Mouse (Mus musculus) MEL (cell line): ENCODE results near the gene Lcn9. TPM values are rescaled to one million over a fixed set of nuclear protein-coding genes. Genes with fewer than 3 reads are reported as not detected.

Experiments
- DNase-seq: peaks from one replicate; pipeline ENCODE4 v3.0.0; 2011; ENCODE audit warnings: low read depth, low spot score
- H3K27ac ChIP-seq: 2 replicates; pipeline ENCODE4 v1.5.1; 2012; ENCODE audit warnings: low read depth, mild to moderate bottlenecking, control low read depth, low read length, moderate library complexity; ENCODE audit not compliant: control insufficient read depth
- H3K27me3 ChIP-seq, 2 experiments: fragments of 150-350 bp in 1 of 2; sonication (generic) in 1 of 2; 2 replicates each; pipeline ENCODE4 v1.6.1; 2012; ENCODE audit warnings: low read length in 2 of 2, mild to moderate bottlenecking in 2 of 2, improper control_type of control experiment in 1 of 2, moderate library complexity in 1 of 2; ENCODE audit not compliant: insufficient read depth in 2 of 2, control insufficient read depth in 1 of 2
- H3K36me3 ChIP-seq, 2 experiments: 2 replicates each; pipeline ENCODE4 v1.6.1; 2012 to 2014; ENCODE audit warnings: low read length in 2 of 2, improper control_type of control experiment in 1 of 2, inconsistent platforms in 1 of 2, mild to moderate bottlenecking in 1 of 2; ENCODE audit not compliant: insufficient read depth in 2 of 2, control insufficient read depth in 1 of 2
- H3K4me1 ChIP-seq, 2 experiments: fragments of 150-350 bp in 1 of 2; sonication (generic) in 1 of 2; 2 replicates each; pipeline ENCODE4 v1.6.1; 2012; ENCODE audit warnings: low read length in 2 of 2, improper control_type of control experiment in 1 of 2, mild to moderate bottlenecking in 1 of 2; ENCODE audit not compliant: insufficient read depth in 2 of 2, control insufficient read depth in 1 of 2
- H3K4me3 ChIP-seq, 2 experiments: fragments of 150-350 bp in 1 of 2; sonication (generic) in 1 of 2; 2 replicates each; pipeline ENCODE4 v1.5.1; 2012; ENCODE audit warnings: low read depth in 2 of 2, low read length in 2 of 2, mild to moderate bottlenecking in 2 of 2, moderate library complexity in 2 of 2, control low read depth in 1 of 2, improper control_type of control experiment in 1 of 2; ENCODE audit not compliant: control insufficient read depth in 1 of 2, insufficient read depth in 1 of 2
- H3K79me2 ChIP-seq: 2 replicates; pipeline ENCODE4 v1.6.1; 2012; ENCODE audit warnings: mild to moderate bottlenecking, low read length, moderate library complexity; ENCODE audit not compliant: control insufficient read depth, poor library complexity, insufficient read depth
- H3K9ac ChIP-seq: 2 replicates; pipeline ENCODE4 v1.6.1; 2012; ENCODE audit warnings: low read depth, mild to moderate bottlenecking, control low read depth, low read length, moderate library complexity; ENCODE audit not compliant: control insufficient read depth, poor library complexity, severe bottlenecking
- H3K9me3 ChIP-seq: fragments of 150-350 bp; sonication (generic); replicated peaks from 2 replicates; pipeline ENCODE4 v1.6.1; 2012; ENCODE audit warnings: mild to moderate bottlenecking, low read length, improper control_type of control experiment, moderate library complexity; ENCODE audit not compliant: insufficient read depth
- BHLHE40 ChIP-seq: IDR thresholded peaks from 2 replicates; pipeline ENCODE4 v1.6.1; 2012; ENCODE audit warnings: low read depth, mild to moderate bottlenecking, inconsistent platforms, low read length, improper control_type of control experiment, borderline replicate concordance
- CTCF ChIP-seq, 3 experiments: IDR thresholded peaks in 2 of 3; conservative IDR thresholded peaks in 1 of 3; 2 replicates each; pipeline ENCODE4 v1.5.1; 2011 to 2012; ENCODE audit warnings: low read length in 3 of 3, low read depth in 2 of 3, mild to moderate bottlenecking in 2 of 3, improper control_type of control experiment in 1 of 3, inconsistent platforms in 1 of 3, mixed read lengths in 1 of 3, moderate library complexity in 1 of 3; ENCODE audit not compliant: control insufficient read depth in 1 of 3, insufficient read depth in 1 of 3, poor library complexity in 1 of 3, severe bottlenecking in 1 of 3
- ELF1 ChIP-seq: IDR thresholded peaks from 2 replicates; pipeline ENCODE4 v1.6.1; 2014; ENCODE audit warnings: low read depth, mild to moderate bottlenecking, inconsistent platforms, low read length, improper control_type of control experiment, moderate library complexity
- GATA1 ChIP-seq: IDR thresholded peaks from 2 replicates; pipeline ENCODE4 v1.6.1; 2011; ENCODE audit warnings: low read depth, low read length, improper control_type of control experiment
- HCFC1 ChIP-seq: IDR thresholded peaks from 2 replicates; pipeline ENCODE4 v1.6.1; 2012; ENCODE audit warnings: low read depth, mild to moderate bottlenecking, inconsistent platforms, low read length, improper control_type of control experiment, moderate library complexity
- JUND ChIP-seq: IDR thresholded peaks from 2 replicates; pipeline ENCODE4 v1.6.1; 2011; ENCODE audit warnings: low read depth, mild to moderate bottlenecking, improper control_type of control experiment, low read length
- MAFK ChIP-seq: IDR thresholded peaks from 2 replicates; pipeline ENCODE4 v1.6.1; 2011; ENCODE audit warnings: low read depth, mild to moderate bottlenecking, low read length, improper control_type of control experiment, borderline replicate concordance
- MAZ ChIP-seq: IDR thresholded peaks from 2 replicates; pipeline ENCODE4 v1.6.1; 2012; ENCODE audit warnings: low read depth, mild to moderate bottlenecking, inconsistent platforms, low read length, improper control_type of control experiment
- MXI1 ChIP-seq: IDR thresholded peaks from 2 replicates; pipeline ENCODE4 v1.6.1; 2011; ENCODE audit warnings: mild to moderate bottlenecking, low read depth, low read length, improper control_type of control experiment
- NELFE ChIP-seq: IDR thresholded peaks from 2 replicates; pipeline ENCODE4 v1.6.1; 2011; ENCODE audit warnings: low read depth, low read length, improper control_type of control experiment
- POLR2AphosphoS2 ChIP-seq: IDR thresholded peaks from 2 replicates; pipeline ENCODE4 v1.6.1; 2011; ENCODE audit warnings: low read length, improper control_type of control experiment
- RAD21 ChIP-seq: IDR thresholded peaks from 2 replicates; pipeline ENCODE4 v1.6.1; 2011; ENCODE audit warnings: mild to moderate bottlenecking, low read depth, low read length, improper control_type of control experiment
- SIN3A ChIP-seq: IDR thresholded peaks from 2 replicates; pipeline ENCODE4 v1.6.1; 2012; ENCODE audit warnings: low read length, improper control_type of control experiment, inconsistent platforms
- TAL1 ChIP-seq: IDR thresholded peaks from 2 replicates; pipeline ENCODE4 v1.6.1; 2012; ENCODE audit warnings: mild to moderate bottlenecking, inconsistent platforms, low read length, moderate library complexity, mixed read lengths
- TBP ChIP-seq: IDR thresholded peaks from 2 replicates; pipeline ENCODE4 v1.8.0; 2011; ENCODE audit warnings: low read depth, low read length, improper control_type of control experiment
- TCF12 ChIP-seq: IDR thresholded peaks from 2 replicates; pipeline ENCODE4 v1.6.1; 2014; ENCODE audit warnings: low read depth, mild to moderate bottlenecking, inconsistent platforms, low read length, improper control_type of control experiment, moderate library complexity
- UBTF ChIP-seq: IDR thresholded peaks from 2 replicates; pipeline ENCODE4 v1.6.1; 2012; ENCODE audit warnings: low read depth, mild to moderate bottlenecking, inconsistent platforms, low read length, improper control_type of control experiment, moderate library complexity, borderline replicate concordance; ENCODE audit not compliant: insufficient read depth
- USF2 ChIP-seq, 2 experiments: IDR thresholded peaks; 2 replicates each; pipeline ENCODE4 v1.6.1; 2011 to 2012; ENCODE audit warnings: improper control_type of control experiment in 2 of 2, low read length in 2 of 2, borderline replicate concordance in 1 of 2, inconsistent platforms in 1 of 2, low read depth in 1 of 2, mild to moderate bottlenecking in 1 of 2; ENCODE audit not compliant: insufficient read depth in 1 of 2
- ZKSCAN1 ChIP-seq: IDR thresholded peaks from 2 replicates; pipeline ENCODE4 v1.6.1; 2012; ENCODE audit warnings: low read depth, mild to moderate bottlenecking, inconsistent platforms, low read length, improper control_type of control experiment, moderate library complexity
- ZMIZ1 ChIP-seq: IDR thresholded peaks from 2 replicates; pipeline ENCODE4 v1.6.1; 2012; ENCODE audit warnings: low read depth, mild to moderate bottlenecking, inconsistent platforms, low read length, improper control_type of control experiment, moderate library complexity
- ZNF384 ChIP-seq: IDR thresholded peaks from 2 replicates; pipeline ENCODE4 v1.6.1; 2012; ENCODE audit warnings: low read depth, mild to moderate bottlenecking, inconsistent platforms, low read length, improper control_type of control experiment
- polyA plus RNA-seq, 2 experiments: library from polyadenylated mRNA; stranded (reverse) in 1 of 2; unstranded in 1 of 2; fragments of >175 nt in 1 of 2; fragments of >200 nt in 1 of 2; gene quantifications; 2 replicates each; pipeline versions ENCODE4 v1.2.1 to v1.2.4; 2012; ENCODE audit warnings: low replicate concordance in 2 of 2, low read depth in 1 of 2; ENCODE audit not compliant: insufficient read length in 2 of 2, insufficient read depth in 1 of 2, missing spikeins in 1 of 2
- total RNA-seq: library from RNA; depleted of rRNA; stranded (reverse); fragments of 300-350 nt; gene quantifications from 2 replicates; pipeline ENCODE4 v1.2.3, GENCODE M21; 2012

Lcn9 gene
- total and polyA plus RNA-seq, 3 experiments = not detected

DNA sequence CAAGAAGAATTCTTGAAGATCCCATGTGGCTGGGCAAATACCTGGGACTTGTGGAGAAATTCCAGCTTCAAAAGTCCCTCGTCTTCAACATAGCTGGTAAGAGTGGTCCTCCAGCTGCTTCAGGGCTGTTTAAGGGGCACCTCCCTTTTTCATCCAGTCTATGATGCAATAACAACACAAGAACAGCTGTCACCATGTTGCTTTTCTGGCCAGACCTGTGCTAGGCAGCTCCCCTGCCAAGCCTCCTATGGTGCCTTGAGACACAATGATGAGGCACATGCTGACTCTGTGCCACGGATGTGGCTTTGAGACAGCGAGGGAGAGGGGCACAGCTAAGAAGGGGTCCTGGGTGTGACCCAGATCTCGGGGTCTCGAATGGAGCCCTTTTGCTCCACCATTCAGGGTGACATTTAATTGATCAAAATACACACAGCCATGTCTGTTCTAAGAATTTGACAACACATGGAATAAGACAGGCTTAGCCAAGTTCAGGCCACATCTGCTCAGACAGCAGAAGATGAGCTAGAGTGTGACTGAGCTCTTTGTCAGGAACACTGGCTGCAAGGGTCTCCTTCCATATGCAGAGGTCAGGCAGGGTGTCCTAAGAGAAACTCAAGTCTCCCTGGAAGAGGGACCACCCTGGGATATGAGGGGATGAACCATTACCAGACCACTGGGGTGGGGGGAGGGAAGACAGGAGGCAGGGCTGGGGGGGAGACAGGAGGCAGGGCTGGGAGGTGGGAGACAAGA, 37.2 kb upstream of the Lcn9 start:
- Histone ChIP-seq H3K27me3 (0 out of 4 replicates have a peak, but pooled peaks cover 0 to 3% of the 10 kb centered on the region in 2 experiments), H3K9ac (no peak overlapping the region), H3K27ac (no peak overlapping the region), H3K9me3 (no peaks in the 10 kb centered on the region), H3K4me1 (peaks cover 0 to 4% of the 10 kb centered on the region in 2 experiments; a peak in 1 of 4 replicates), H3K36me3 (no peaks in the 10 kb centered on the region), H3K79me2 (no peaks in the 10 kb centered on the region), H3K4me3 (no peak overlapping the region)
- DNase-seq = no peak
- TF ChIP-seq CTCF (IDR thresholded peaks at IDR 0.05 in 2 of 3, conservative IDR thresholded peaks at IDR 0.05 in 1 of 3; ENCODE audit: control insufficient read depth in 1 of 3, insufficient read depth in 1 of 3, low read depth in 2 of 3, low read length in 3 of 3, poor library complexity in 1 of 3, severe bottlenecking in 1 of 3) (no peak), ZKSCAN1 (no peak), TCF12 (no peak), ZNF384 (no peak), RAD21 (no peak), MAFK (no peak)

DNA sequence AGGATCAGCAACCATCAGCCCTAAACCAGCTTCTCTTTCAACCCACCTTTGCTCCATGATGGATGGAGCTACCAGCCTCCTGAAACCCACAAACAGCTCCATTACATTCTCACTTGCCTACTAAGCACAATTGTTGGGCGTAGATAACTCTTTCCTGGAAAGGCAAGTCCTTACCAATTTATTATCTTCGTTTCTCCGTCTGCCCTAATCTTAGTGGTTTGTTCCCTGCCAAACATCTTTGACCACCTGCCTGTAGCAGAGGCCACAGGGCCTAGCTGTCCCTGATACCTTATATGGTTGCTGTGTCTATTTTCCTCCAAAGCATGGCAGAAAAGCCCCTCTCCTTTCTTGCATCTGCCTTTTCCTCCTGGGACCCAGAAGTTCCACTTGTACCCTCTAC, 33.9 kb upstream of the Lcn9 start:
- peaks cover 0 to 3% of the 10 kb centered on the region in 2 experiments; a peak in 1 of 4 replicates for H3K27me3 ChIP-seq
- no peak overlapping the region for H3K4me3 ChIP-seq
- no peaks in the 10 kb centered on the region for H3K9me3 ChIP-seq
- no peak overlapping the region for H3K27ac ChIP-seq
- peaks cover 0 to 4% of the 10 kb centered on the region in 2 experiments; a peak in 1 of 4 replicates for H3K4me1 ChIP-seq
- H3K36me3 ChIP-seq = no peaks in the 10 kb centered on the region
- TF ChIP-seq ELF1 (no peak), BHLHE40 (no peak), POLR2AphosphoS2 (no peak), GATA1 (no peak), NELFE (no peak), MXI1 (no peak), HCFC1 (no peak)
- H3K9ac ChIP-seq = no peak overlapping the region
- H3K79me2 ChIP-seq = no peaks in the 10 kb centered on the region
- peak; percentile 4 for DNase-seq

DNA sequence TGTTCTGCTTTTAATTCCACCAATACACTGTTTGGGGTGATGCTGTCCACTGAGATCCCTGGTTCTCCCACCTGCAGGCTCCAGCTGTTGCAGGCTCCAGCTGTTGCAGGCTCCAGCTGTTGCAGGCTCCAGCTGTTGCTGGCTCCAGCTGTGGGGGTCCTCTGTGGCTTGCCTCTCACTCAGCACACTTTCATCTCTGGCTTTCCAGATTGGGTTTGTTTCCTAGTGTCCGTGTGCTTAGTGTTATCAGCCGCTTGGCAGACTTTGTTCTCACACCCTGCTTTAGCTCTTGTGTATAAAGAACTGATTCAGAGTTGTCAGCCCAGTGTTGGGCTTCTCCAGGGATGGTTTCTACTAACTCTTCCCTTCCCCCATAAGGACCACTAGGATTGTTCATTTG, 25.3 kb upstream of the Lcn9 start:
- H3K27ac ChIP-seq = no peak overlapping the region
- no peaks in the 10 kb centered on the region for H3K79me2 ChIP-seq
- no peaks in the 10 kb centered on the region for H3K4me1 ChIP-seq
- TF ChIP-seq GATA1 (no peak), SIN3A (no peak), UBTF (no peak), ZNF384 (no peak), MAFK (no peak), RAD21 (no peak), ZKSCAN1 (no peak), POLR2AphosphoS2 (no peak), TBP (no peak), ZMIZ1 (no peak), NELFE (no peak), ELF1 (no peak), JUND (no peak), USF2 (IDR thresholded peaks at IDR 0.05; ENCODE audit: borderline replicate concordance in 1 of 2, insufficient read depth in 1 of 2, low read depth in 1 of 2, low read length in 2 of 2) (no peak), MAZ (no peak), TAL1 (no peak)
- H3K9ac ChIP-seq = no peak overlapping the region
- H3K4me3 ChIP-seq = no peak overlapping the region
- no peaks in the 10 kb centered on the region for H3K36me3 ChIP-seq
- peaks cover 1 to 8% of the 10 kb centered on the region in 2 experiments for H3K27me3 ChIP-seq
- no peaks in the 10 kb centered on the region for H3K9me3 ChIP-seq
- DNase-seq = no peak
